Mouse (Mus musculus): ENCODE results near the gene Myo1b.

GRCm38 (mm10) chr1:51821701-51822495 is 94.0 kb downstream of the Myo1b start:
- TF ChIP-seq CTCF (conservative IDR thresholded peaks at IDR 0.05; ENCODE audit: low read length) (no peak), NANOG (IDR thresholded peaks at IDR 0.05; ENCODE audit: borderline replicate concordance, low read length) (no peak), POU5F1 (IDR thresholded peaks at IDR 0.05; ENCODE audit: borderline replicate concordance, low read length) (no peak)

Measured in E14TG2a.4 (cell line).